Mouse (Mus musculus): ENCODE data around the gene Rnf19b. TPM values are rescaled to one million over a fixed set of nuclear protein-coding genes. Genes with fewer than 3 reads are reported as not detected.
A peak's percentile ranks its signal among the peaks of the same experiment; 100 is the strongest.

Gene Rnf19b
- polyA plus RNA-seq (2012): 14.0 and 19.6 TPM in 2 replicates

GRCm38 (mm10) chr4:129058207-129059092, at the start of gene Rnf19b:
Rnf19b (plus strand) TSS chr4:129058271.
- H3K4me3 ChIP-seq (replicated peaks): peak within 1 kb of the TSS; percentile 85
- H3K9me3 ChIP-seq (ENCODE audit: control insufficient read depth, low read length): no peaks in the 10 kb centered on the region; the same call in 1 of the 2 replicates
- no peak for TF ChIP-seq GATA1 (IDR thresholded peaks at IDR 0.05; ENCODE audit: low read length)
- TF ChIP-seq TAL1 (IDR thresholded peaks at IDR 0.05; ENCODE audit: low read length): no peak
- peaks cover 54% of the 10 kb centered on the region for H3K4me1 ChIP-seq (ENCODE audit: control insufficient read depth)
- no peaks in the 10 kb centered on the region for H3K27me3 ChIP-seq (ENCODE audit: control insufficient read depth)
- peaks cover 7% of the 10 kb centered on the region for H3K36me3 ChIP-seq (ENCODE audit: control insufficient read depth)

DNA sequence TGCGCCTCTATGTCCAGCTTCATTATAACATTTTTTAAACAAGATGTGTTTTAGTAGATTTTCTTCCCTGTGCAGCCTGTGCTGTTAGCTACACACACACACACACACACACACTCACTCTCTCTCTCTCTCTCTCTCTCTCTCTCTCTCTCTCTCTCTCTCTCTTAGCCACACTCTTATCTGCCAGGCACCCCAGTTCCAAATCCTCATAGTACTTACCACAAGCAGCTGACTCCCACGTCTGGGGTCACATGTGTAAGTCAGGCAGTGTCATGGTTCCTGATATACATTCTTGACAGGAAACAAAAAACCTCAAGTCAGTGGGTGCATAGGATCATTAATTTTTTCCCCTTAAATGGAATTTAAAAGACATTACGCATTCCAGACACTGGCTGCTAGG, 49.4 kb upstream of the Rnf19b start:
- no peaks in the 10 kb centered on the region for H3K27me3 ChIP-seq (ENCODE audit: control insufficient read depth)
- TF ChIP-seq GATA1 (IDR thresholded peaks at IDR 0.05; ENCODE audit: low read length) (no peak), TAL1 (IDR thresholded peaks at IDR 0.05; ENCODE audit: low read length) (no peak)
- H3K4me1 ChIP-seq (ENCODE audit: control insufficient read depth): no peaks in the 10 kb centered on the region; the same call in 1 of the 2 replicates
- H3K4me3 ChIP-seq (replicated peaks): no peak overlapping the region
- H3K36me3 ChIP-seq (ENCODE audit: control insufficient read depth): peaks cover 75% of the 10 kb centered on the region
- H3K9me3 ChIP-seq (ENCODE audit: control insufficient read depth, low read length): no peaks in the 10 kb centered on the region

DNA sequence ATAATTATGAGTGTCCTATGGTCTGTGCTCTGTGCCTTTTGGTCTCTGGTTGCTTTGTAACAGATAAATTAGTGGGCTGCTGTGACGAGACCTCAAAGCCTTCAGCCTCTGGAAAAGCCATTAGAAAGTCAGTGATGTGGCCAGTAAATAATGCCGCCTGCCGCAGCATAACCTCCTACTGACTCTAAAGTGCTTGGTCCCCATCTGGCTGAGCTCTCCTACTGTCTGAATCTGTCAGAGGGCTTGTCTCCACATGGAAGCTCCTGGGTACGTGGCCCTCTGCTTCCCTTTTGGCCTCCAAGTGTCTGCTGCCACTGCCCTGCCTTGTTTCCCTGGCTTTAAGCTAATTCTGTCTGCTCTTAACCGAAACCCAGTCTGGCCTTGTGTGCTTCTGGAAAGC, 48.5 kb upstream of the Rnf19b start:
- H3K36me3 ChIP-seq (ENCODE audit: control insufficient read depth): peaks cover 69% of the 10 kb centered on the region
- H3K27me3 ChIP-seq (ENCODE audit: control insufficient read depth): no peaks in the 10 kb centered on the region
- H3K4me1 ChIP-seq (ENCODE audit: control insufficient read depth): no peaks in the 10 kb centered on the region; the same call in 1 of the 2 replicates
- no peak overlapping the region for H3K4me3 ChIP-seq (replicated peaks)
- no peaks in the 10 kb centered on the region for H3K9me3 ChIP-seq (ENCODE audit: control insufficient read depth, low read length)
- TF ChIP-seq GATA1 (IDR thresholded peaks at IDR 0.05; ENCODE audit: low read length) (no peak), TAL1 (IDR thresholded peaks at IDR 0.05; ENCODE audit: low read length) (no peak)

DNA sequence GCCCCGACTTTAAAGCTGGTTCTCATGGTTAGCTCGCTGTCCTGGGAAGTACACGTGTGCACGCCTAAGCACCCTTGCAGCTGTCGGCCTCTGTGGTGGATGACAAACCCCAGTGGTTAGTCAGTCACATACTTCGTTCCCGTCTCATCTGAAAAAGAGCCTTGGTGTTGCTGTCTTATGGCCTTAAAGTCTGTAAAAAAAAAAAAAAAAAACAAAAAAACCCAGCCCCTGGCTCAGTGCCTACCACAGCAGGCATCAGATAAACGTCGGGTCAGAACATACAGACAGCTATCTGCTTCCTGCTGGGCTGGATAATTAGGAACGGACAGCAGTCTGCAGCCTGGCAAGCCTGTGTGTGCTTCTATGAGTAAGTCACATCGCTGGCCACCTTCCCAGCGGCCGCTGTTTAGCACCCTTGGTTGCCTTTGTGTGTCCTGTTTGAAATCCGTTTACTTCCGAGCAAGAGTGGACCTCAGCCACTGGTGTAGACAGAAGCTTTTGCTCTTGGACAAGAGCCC, 46.4 kb upstream of the Rnf19b start:
- H3K27me3 ChIP-seq (ENCODE audit: control insufficient read depth): peaks cover 2% of the 10 kb centered on the region; the same call in 1 of the 2 replicates
- H3K4me1 ChIP-seq (ENCODE audit: control insufficient read depth): no peaks in the 10 kb centered on the region
- no peaks in the 10 kb centered on the region for H3K9me3 ChIP-seq (ENCODE audit: control insufficient read depth, low read length)
- TF ChIP-seq TAL1 (IDR thresholded peaks at IDR 0.05; ENCODE audit: low read length) (no peak), GATA1 (IDR thresholded peaks at IDR 0.05; ENCODE audit: low read length) (no peak)
- no peak overlapping the region for H3K4me3 ChIP-seq (replicated peaks)
- peaks cover 49% of the 10 kb centered on the region for H3K36me3 ChIP-seq (ENCODE audit: control insufficient read depth)

- Histone ChIP-seq H3K27me3 (ENCODE audit: control insufficient read depth) (peaks cover 5% of the 10 kb centered on the region), H3K4me3 (replicated peaks) (no peak overlapping the region), H3K9me3 (ENCODE audit: control insufficient read depth, low read length) (no peaks in the 10 kb centered on the region), H3K36me3 (ENCODE audit: control insufficient read depth) (peaks cover 33% of the 10 kb centered on the region), H3K4me1 (ENCODE audit: control insufficient read depth) (peaks cover 2% of the 10 kb centered on the region; the same call in 1 of the 2 replicates)
- TF ChIP-seq GATA1 (IDR thresholded peaks at IDR 0.05; ENCODE audit: low read length) (no peak), TAL1 (IDR thresholded peaks at IDR 0.05; ENCODE audit: low read length) (no peak)
Measured at GRCm38 (mm10) chr4:129013151-129013864, 44.8 kb upstream of the Rnf19b start.

GRCm38 (mm10) chr4:129016329-129016728, 41.7 kb upstream of the Rnf19b start:
- peaks cover 12% of the 10 kb centered on the region for H3K27me3 ChIP-seq (ENCODE audit: control insufficient read depth)
- H3K4me1 ChIP-seq (ENCODE audit: control insufficient read depth): peaks cover 2% of the 10 kb centered on the region; the same call in 1 of the 2 replicates
- TF ChIP-seq TAL1 (IDR thresholded peaks at IDR 0.05; ENCODE audit: low read length) (no peak), GATA1 (IDR thresholded peaks at IDR 0.05; ENCODE audit: low read length) (no peak)
- H3K4me3 ChIP-seq (replicated peaks): no peak overlapping the region
- H3K9me3 ChIP-seq (ENCODE audit: control insufficient read depth, low read length): no peaks in the 10 kb centered on the region
- peaks cover 4% of the 10 kb centered on the region; the same call in 1 of the 2 replicates for H3K36me3 ChIP-seq (ENCODE audit: control insufficient read depth)

DNA sequence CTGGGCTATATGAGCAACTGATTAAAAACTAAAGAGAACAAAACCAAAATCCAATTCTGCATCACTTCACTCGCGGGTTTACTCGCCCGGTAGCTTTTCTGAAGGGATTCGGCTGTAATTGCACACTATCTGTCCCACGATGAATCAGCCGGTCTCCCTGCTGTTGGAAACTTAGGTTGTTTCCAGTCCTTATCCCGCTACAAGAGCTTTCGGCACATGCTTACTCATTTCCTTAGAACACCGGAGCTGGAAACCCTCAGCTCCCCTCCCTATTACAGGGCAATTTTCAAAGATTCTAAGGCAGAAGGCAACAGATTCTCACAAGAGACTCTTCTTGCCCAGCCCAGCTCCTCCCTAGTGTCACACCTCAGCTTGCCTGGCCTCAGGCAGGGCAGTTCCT, 40.9 kb upstream of the Rnf19b start:
- Histone ChIP-seq H3K4me3 (replicated peaks) (no peak overlapping the region), H3K9me3 (ENCODE audit: control insufficient read depth, low read length) (no peaks in the 10 kb centered on the region), H3K27me3 (ENCODE audit: control insufficient read depth) (peaks cover 12% of the 10 kb centered on the region), H3K4me1 (ENCODE audit: control insufficient read depth) (peaks cover 2% of the 10 kb centered on the region; the same call in 1 of the 2 replicates), H3K36me3 (ENCODE audit: control insufficient read depth) (no peaks in the 10 kb centered on the region)
- TF ChIP-seq TAL1 (IDR thresholded peaks at IDR 0.05; ENCODE audit: low read length) (no peak), GATA1 (IDR thresholded peaks at IDR 0.05; ENCODE audit: low read length) (no peak)

DNA sequence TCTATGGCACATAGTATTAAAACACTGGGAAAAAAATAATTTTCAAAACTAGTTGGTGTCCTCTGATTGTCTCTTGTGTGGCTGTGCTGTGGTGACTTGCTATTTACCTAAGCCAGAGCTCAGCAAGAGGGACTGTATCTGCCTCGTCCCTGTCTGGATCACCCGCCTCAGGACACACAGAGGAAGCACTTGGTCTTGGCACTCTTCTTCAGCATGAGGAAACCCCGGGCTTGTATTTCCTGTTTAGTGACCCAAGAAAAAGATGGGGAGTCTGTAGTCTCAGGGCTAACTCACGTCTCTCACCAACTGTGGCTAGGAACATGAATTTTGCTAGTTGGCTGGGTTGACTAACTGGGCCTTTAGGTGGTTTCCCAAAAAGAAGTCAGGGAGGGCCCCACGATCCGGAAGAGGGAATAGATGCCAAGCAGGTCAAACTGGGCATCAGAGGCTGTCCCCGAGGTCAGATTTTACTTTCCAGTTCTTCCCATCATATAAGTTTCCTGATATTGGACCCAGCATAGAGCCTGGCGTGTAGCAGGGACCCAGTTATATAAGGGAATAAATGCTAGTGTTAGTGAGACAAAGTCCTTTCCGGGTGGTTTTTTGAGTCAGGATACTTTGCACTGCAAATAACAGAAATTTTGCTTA, 39.2 kb upstream of the Rnf19b start:
- peaks cover 12% of the 10 kb centered on the region for H3K27me3 ChIP-seq (ENCODE audit: control insufficient read depth)
- no peaks in the 10 kb centered on the region for H3K36me3 ChIP-seq (ENCODE audit: control insufficient read depth)
- peaks cover 3% of the 10 kb centered on the region for H3K4me1 ChIP-seq (ENCODE audit: control insufficient read depth)
- no peaks in the 10 kb centered on the region for H3K9me3 ChIP-seq (ENCODE audit: control insufficient read depth, low read length)
- no peak overlapping the region for H3K4me3 ChIP-seq (replicated peaks)
- no peak for TF ChIP-seq GATA1 (IDR thresholded peaks at IDR 0.05; ENCODE audit: low read length)
- no peak for TF ChIP-seq TAL1 (IDR thresholded peaks at IDR 0.05; ENCODE audit: low read length)

Measured in erythroblast, embryonic 14.5 days (primary cell).